Mouse (Mus musculus): ENCODE measurements around the gene Katnbl1.

The Katnbl1 gene

GRCm38 (mm10) chr2:112378973-112379898, at the start of gene Katnbl1:
TSS of gene Katnbl1 (plus strand) at chr2:112379211.
- DNase-seq (ENCODE audit: low read depth, low spot score): peak; percentile 93

GRCm38 (mm10) chr2:112332051-112332898, 46.7 kb upstream of the Katnbl1 start:
- DNase-seq (ENCODE audit: low read depth, low spot score): no peak

GRCm38 (mm10) chr2:112337211-112337610, 41.8 kb upstream of the Katnbl1 start:
- DNase-seq (ENCODE audit: low read depth, low spot score): no peak

GRCm38 (mm10) chr2:112339736-112340135, 39.3 kb upstream of the Katnbl1 start:
- peak; percentile 28 for DNase-seq (ENCODE audit: low read depth, low spot score)

- DNase-seq (ENCODE audit: low read depth, low spot score): no peak
These were observed 37.9 kb upstream of the Katnbl1 start for GRCm38 (mm10) chr2:112341117-112341516.

- DNase-seq (ENCODE audit: low read depth, low spot score): no peak
These were observed 30.8 kb upstream of the Katnbl1 start for GRCm38 (mm10) chr2:112348246-112348645.

GRCm38 (mm10) chr2:112353685-112354455, 25.1 kb upstream of the Katnbl1 start:
- DNase-seq (ENCODE audit: low read depth, low spot score): peak; percentile 9

- no peak for DNase-seq (ENCODE audit: low read depth, low spot score)
These were observed 19.4 kb upstream of the Katnbl1 start for GRCm38 (mm10) chr2:112359611-112360010.

GRCm38 (mm10) chr2:112360012-112360780, 18.8 kb upstream of the Katnbl1 start:
- no peak for DNase-seq (ENCODE audit: low read depth, low spot score)

GRCm38 (mm10) chr2:112360781-112361169, 18.2 kb upstream of the Katnbl1 start:
- DNase-seq (ENCODE audit: low read depth, low spot score): no peak

GRCm38 (mm10) chr2:112367222-112367621, 11.8 kb upstream of the Katnbl1 start:
- no peak for DNase-seq (ENCODE audit: low read depth, low spot score)

GRCm38 (mm10) chr2:112367726-112368673, 11.0 kb upstream of the Katnbl1 start, which contains the start of gene Emc4:
TSS of gene Emc4 (minus strand) at chr2:112368027.
- peak; percentile 97 for DNase-seq (ENCODE audit: low read depth, low spot score)

GRCm38 (mm10) chr2:112369941-112370340, 9.1 kb upstream of the Katnbl1 start:
- DNase-seq (ENCODE audit: low read depth, low spot score): no peak

GRCm38 (mm10) chr2:112373141-112373540, 5.9 kb upstream of the Katnbl1 start:
- DNase-seq (ENCODE audit: low read depth, low spot score): no peak

- no peak for DNase-seq (ENCODE audit: low read depth, low spot score)
These were observed 4.4 kb upstream of the Katnbl1 start for GRCm38 (mm10) chr2:112374610-112375009.

GRCm38 (mm10) chr2:112380131-112380530, 1.1 kb downstream of the Katnbl1 start:
- no peak for DNase-seq (ENCODE audit: low read depth, low spot score)

- no peak for DNase-seq (ENCODE audit: low read depth, low spot score)
These were observed 2.2 kb downstream of the Katnbl1 start for GRCm38 (mm10) chr2:112381219-112381618.

GRCm38 (mm10) chr2:112390843-112391242, 11.8 kb downstream of the Katnbl1 start:
- DNase-seq (ENCODE audit: low read depth, low spot score): no peak

GRCm38 (mm10) chr2:112391346-112392000, 12.5 kb downstream of the Katnbl1 start:
- no peak for DNase-seq (ENCODE audit: low read depth, low spot score)
